Mouse (Mus musculus) hindbrain, embryonic 10.5 days (tissue): Measurements from ENCODE around the gene Ccdc6. TPM values are rescaled to one million over a fixed set of nuclear protein-coding genes. Genes with fewer than 3 reads are reported as not detected.
A peak's percentile ranks its signal among the peaks of the same experiment; 100 is the strongest.

Experiments
- DNase-seq: peaks from one replicate; pipeline ENCODE4 v3.0.0-alpha.2; 2017; ENCODE audit warnings: low spot score
- H3K27ac ChIP-seq: fragments of 300-500 bp; sonication (generic); 2 replicates; pipeline ENCODE4 v1.5.1; 2016; ENCODE audit warnings: mild to moderate bottlenecking, moderate library complexity
- H3K27me3 ChIP-seq: fragments of 300-500 bp; sonication (generic); 2 replicates; pipeline ENCODE4 v1.6.1; 2016; ENCODE audit warnings: mild to moderate bottlenecking; ENCODE audit not compliant: poor library complexity, insufficient read depth, severe bottlenecking
- H3K36me3 ChIP-seq: fragments of 300-500 bp; sonication (generic); 2 replicates; pipeline ENCODE4 v1.6.1; 2016; ENCODE audit warnings: mild to moderate bottlenecking, moderate library complexity
- H3K4me1 ChIP-seq: fragments of 300-500 bp; sonication (generic); replicated peaks from 2 replicates; pipeline ENCODE4 v1.6.1; 2016; ENCODE audit warnings: mild to moderate bottlenecking
- H3K4me3 ChIP-seq: fragments of 300-500 bp; sonication (generic); 2 replicates; pipeline ENCODE4 v1.5.1; 2016; ENCODE audit warnings: mild to moderate bottlenecking, moderate library complexity
- H3K9me3 ChIP-seq: fragments of 300-500 bp; sonication (generic); 2 replicates; pipeline ENCODE4 v1.6.1; 2016; ENCODE audit warnings: mild to moderate bottlenecking, moderate library complexity
- WGBS: fragments of 180-500 bp; shearing (Covaris S2); methylation state at CpG from one replicate; pipeline ENCODE4 v1.1.7; 2016; 5-methylcytosine and 5-hydroxymethylcytosine counted together
- polyA plus RNA-seq: library from polyadenylated mRNA; unstranded; fragments of >200 nt; fragmentation: Nextera tagmentation; extraction: Ambion mirVana; gene quantifications from 2 replicates; pipeline ENCODE4 v1.2.1, GENCODE M21; 2016

The Ccdc6 gene
- polyA plus RNA-seq, 1 experiment from 2014 or later: 14.2 TPM

DNA sequence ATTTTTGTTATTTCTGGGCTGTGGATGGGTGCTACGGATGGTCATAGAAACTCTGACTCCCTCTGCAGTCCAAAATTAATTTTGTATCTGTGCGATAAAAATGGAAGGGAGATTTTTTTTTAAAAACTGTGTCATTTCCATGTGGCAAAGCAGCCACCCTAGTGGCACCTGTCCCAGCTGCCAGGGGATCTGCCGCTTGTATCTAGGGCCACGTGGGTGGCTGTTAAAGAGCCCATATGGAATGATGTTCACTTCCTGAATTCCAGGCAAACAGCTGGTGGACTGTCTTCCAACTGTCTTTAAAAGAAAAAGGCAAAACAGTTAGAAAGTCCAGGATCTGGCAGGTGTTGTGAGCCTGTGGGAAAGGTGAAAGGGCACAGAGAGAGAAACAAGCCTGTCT is 25.6 kb upstream of the Ccdc6 start:
- H3K4me1 ChIP-seq: peaks cover 7% of the 10 kb centered on the region; the same call in 1 of the 2 replicates
- 88% methylated on average over 4 of the region's 4 CpGs for WGBS
- H3K36me3 ChIP-seq: no peaks in the 10 kb centered on the region
- DNase-seq: no peak
- no peak overlapping the region for H3K4me3 ChIP-seq
- H3K27me3 ChIP-seq: no peaks in the 10 kb centered on the region; the same call in 1 of the 2 replicates
- H3K9me3 ChIP-seq: peaks cover 6% of the 10 kb centered on the region; the same call in 1 of the 2 replicates
- no peak overlapping the region for H3K27ac ChIP-seq

DNA sequence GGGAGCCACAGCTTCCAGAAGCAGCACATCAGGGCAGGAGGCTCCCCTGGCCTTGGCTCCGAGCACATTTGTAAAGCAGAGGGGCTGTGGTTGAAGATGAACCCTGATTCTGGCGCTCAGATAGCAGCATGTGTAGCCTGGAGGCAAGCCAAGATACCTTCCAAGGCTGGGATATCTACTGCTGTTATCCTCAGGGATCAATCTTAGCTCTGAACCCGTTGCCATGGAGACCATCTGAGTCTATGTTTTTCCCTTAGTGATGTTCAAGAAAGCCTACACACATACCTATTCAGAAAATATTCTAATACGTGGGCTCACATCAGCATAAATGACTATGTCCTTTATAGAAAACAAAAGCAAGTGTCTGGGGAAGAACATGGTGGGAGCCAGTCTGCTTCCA is 19.5 kb upstream of the Ccdc6 start:
- Histone ChIP-seq H3K9me3 (no peaks in the 10 kb centered on the region), H3K4me3 (no peak overlapping the region), H3K36me3 (no peaks in the 10 kb centered on the region), H3K4me1 (0 out of 2 replicates have a peak, but pooled peaks cover 4% of the 10 kb centered on the region), H3K27me3 (no peaks in the 10 kb centered on the region), H3K27ac (no peak overlapping the region)
- no peak for DNase-seq
- WGBS: 80% methylated on average over 4 of the region's 4 CpGs

DNA sequence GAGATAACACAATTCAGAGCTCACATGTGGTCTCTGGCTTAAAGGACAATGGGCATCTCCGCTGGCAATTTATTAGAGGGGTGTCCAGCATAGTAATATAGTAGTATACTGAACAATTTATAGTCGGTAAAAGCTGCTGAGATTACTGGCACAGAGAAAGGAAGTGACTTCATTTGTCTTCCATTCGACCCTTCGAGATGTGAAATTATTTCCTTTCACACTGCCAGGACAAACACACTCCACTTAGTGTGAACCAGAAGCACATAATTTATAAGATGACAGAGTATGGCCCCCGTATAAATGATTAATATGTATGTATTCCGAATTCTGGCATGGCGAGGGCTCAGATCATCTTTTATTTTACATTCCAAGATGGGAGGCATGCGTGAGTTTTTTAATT is 16.0 kb upstream of the Ccdc6 start:
- Histone ChIP-seq H3K9me3 (no peaks in the 10 kb centered on the region), H3K4me3 (no peak overlapping the region), H3K36me3 (no peaks in the 10 kb centered on the region), H3K4me1 (peaks cover 8% of the 10 kb centered on the region; the same call in 1 of the 2 replicates), H3K27ac (no peak overlapping the region), H3K27me3 (no peaks in the 10 kb centered on the region)
- WGBS: 80% methylated on average over 8 of the region's 8 CpGs
- DNase-seq: no peak

DNA sequence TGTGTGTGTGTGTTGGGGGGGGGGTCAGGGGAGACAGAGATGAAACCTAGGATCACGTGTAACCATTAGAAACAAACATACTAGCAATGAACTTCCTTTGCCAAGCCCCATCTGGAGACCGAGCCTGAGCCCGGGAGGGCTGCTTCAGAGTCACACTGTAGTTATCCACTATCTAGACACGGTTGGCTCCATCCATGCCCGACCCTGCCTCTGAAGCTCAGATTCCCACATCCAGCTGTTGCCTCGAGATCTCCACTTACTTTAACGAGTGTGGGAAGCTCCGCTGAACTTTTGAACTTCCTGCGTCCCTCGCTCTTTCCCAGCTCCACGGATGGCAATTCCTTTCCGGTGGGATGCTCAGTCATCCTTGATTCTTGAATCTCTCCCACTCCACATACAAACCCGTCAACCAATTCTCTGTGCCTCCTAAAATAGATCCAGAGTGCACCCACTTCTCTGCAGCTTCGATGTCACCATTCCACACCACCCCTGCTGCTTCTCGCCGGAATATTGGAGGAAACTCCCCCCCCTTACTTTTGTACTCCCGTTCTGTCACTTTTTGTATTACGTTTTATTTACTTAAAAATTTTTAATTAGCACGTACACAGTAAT is 15.3 kb upstream of the Ccdc6 start:
- no peaks in the 10 kb centered on the region for H3K27me3 ChIP-seq
- H3K27ac ChIP-seq: no peak overlapping the region
- H3K36me3 ChIP-seq: no peaks in the 10 kb centered on the region
- no peak for DNase-seq
- no peaks in the 10 kb centered on the region for H3K9me3 ChIP-seq
- no peak overlapping the region for H3K4me3 ChIP-seq
- peaks cover 8% of the 10 kb centered on the region; the same call in 1 of the 2 replicates for H3K4me1 ChIP-seq
- 74% methylated on average over 19 of the region's 19 CpGs for WGBS

- DNase-seq: no peak
- Histone ChIP-seq H3K27me3 (no peaks in the 10 kb centered on the region), H3K9me3 (peaks cover 5% of the 10 kb centered on the region; the same call in 1 of the 2 replicates), H3K4me3 (no peak overlapping the region), H3K4me1 (peaks cover 8% of the 10 kb centered on the region; the same call in 1 of the 2 replicates), H3K27ac (no peak overlapping the region), H3K36me3 (no peaks in the 10 kb centered on the region)
- 85% methylated on average over 5 of the region's 5 CpGs for WGBS
These were observed 13.7 kb upstream of the Ccdc6 start for GRCm38 (mm10) chr10:70083241-70083640.

DNA sequence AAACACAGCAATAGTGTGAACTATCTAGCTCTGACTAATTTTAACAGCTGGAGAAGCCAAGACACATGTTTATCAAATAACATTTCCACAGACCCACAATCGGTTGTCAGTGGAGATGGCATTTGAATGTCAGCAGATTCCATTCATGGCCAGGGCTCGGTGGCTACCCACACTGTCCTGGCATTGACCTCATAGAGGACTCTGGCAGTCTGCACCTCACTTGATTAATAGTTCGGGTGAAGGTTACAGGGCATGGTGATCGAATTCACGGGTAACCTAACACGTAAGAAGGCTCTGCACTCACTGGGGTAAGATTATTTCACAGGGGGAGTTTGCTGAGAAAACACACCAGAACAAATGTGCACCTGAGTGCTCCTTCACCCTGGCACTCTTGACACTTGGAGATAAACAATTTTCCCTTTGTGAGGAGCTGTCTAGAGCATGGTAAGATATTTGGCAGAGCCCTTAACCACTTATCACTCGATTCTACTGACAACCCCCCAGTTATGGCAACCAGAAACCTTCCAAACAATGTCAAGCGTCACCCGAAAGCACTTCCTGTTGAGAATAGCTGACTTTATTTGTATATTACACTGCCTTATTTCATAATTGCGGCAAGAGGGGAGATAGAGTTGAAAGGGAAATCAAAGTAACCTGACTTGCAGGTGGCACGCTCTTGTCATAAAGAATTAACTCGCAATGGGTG is 11.5 kb upstream of the Ccdc6 start:
- WGBS: 87% methylated on average over 12 of the region's 12 CpGs
- Histone ChIP-seq H3K27ac (no peak overlapping the region), H3K9me3 (peaks cover 5% of the 10 kb centered on the region; the same call in 1 of the 2 replicates), H3K4me3 (no peak overlapping the region), H3K27me3 (no peaks in the 10 kb centered on the region), H3K4me1 (peaks cover 8% of the 10 kb centered on the region; the same call in 1 of the 2 replicates), H3K36me3 (no peaks in the 10 kb centered on the region)
- no peak for DNase-seq

DNA sequence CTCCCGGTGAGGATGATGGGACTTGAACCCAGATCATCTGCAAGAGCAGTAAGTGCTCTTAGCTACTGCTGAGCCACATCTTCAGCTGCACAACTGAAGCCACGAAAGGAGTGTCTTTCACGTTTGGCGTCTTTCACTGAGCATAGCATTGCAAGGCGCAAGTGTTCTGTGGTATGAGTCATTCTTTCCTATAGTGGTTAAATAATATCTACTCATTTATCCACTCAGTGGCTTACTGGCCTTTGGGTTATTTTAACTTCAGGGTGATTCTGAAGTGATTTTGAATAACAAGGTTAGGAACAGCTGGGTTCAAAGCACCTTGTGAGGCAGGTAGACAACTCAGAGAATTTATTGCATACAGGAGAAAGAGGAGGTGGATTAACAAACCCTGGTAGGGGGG is 8.1 kb upstream of the Ccdc6 start:
- H3K9me3 ChIP-seq: peaks cover 5% of the 10 kb centered on the region; the same call in 1 of the 2 replicates
- no peaks in the 10 kb centered on the region; the same call in 1 of the 2 replicates for H3K4me1 ChIP-seq
- H3K4me3 ChIP-seq: no peak overlapping the region
- no peak overlapping the region for H3K27ac ChIP-seq
- H3K36me3 ChIP-seq: no peaks in the 10 kb centered on the region
- no peaks in the 10 kb centered on the region for H3K27me3 ChIP-seq
- no peak for DNase-seq
- 91% methylated on average over 5 of the region's 5 CpGs for WGBS

GRCm38 (mm10) chr10:70091876-70092462 is 5.0 kb upstream of the Ccdc6 start:
- H3K4me1 ChIP-seq: peaks cover 29% of the 10 kb centered on the region
- H3K36me3 ChIP-seq: no peaks in the 10 kb centered on the region
- no peaks in the 10 kb centered on the region for H3K27me3 ChIP-seq
- peaks cover 5% of the 10 kb centered on the region; the same call in 1 of the 2 replicates for H3K9me3 ChIP-seq
- DNase-seq: no peak
- H3K4me3 ChIP-seq: no peak overlapping the region
- no peak overlapping the region for H3K27ac ChIP-seq
- 81% methylated on average over 4 of the region's 4 CpGs for WGBS

DNA sequence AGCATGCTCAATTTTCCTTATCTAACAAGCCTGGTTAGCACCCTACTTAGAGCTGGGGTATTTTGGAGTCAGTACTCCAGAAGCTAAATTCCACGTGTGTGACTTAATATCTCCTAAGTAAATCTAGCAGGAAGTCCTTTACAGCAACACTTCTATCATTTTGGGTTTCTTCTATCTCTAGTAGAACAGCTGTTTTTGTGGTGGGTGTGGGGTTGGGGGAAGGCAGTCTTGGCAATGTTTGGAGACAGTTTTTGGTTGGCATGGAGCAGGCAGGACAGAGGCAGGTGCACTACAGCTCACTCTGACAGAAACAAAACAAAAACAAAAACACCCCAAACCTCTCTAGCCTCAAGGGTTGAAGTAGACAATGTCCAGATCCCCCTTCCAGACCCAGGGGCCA is 3.1 kb upstream of the Ccdc6 start:
- WGBS: 63% methylated on average over 1 of the region's 1 CpGs
- DNase-seq: no peak
- peaks cover 42% of the 10 kb centered on the region for H3K4me1 ChIP-seq
- H3K36me3 ChIP-seq: no peaks in the 10 kb centered on the region
- no peaks in the 10 kb centered on the region for H3K27me3 ChIP-seq
- H3K9me3 ChIP-seq: no peaks in the 10 kb centered on the region
- H3K4me3 ChIP-seq: no peak overlapping the region
- H3K27ac ChIP-seq: no peak overlapping the region

- H3K27ac ChIP-seq: peak overlapping the region; percentile 96
- peak; percentile 70 for DNase-seq
- under 1% methylated on average over 14 of the region's 14 CpGs for WGBS
- H3K4me3 ChIP-seq: peak overlapping the region; percentile 63
- H3K4me1 ChIP-seq: peaks cover 52% of the 10 kb centered on the region
- no peaks in the 10 kb centered on the region for H3K9me3 ChIP-seq
- H3K27me3 ChIP-seq: no peaks in the 10 kb centered on the region
- H3K36me3 ChIP-seq: no peaks in the 10 kb centered on the region
These were observed 1.9 kb upstream of the Ccdc6 start for GRCm38 (mm10) chr10:70095031-70095470.

GRCm38 (mm10) chr10:70095506-70096270 is 1.2 kb upstream of the Ccdc6 start:
- Histone ChIP-seq H3K4me1 (peaks cover 52% of the 10 kb centered on the region), H3K27me3 (no peaks in the 10 kb centered on the region), H3K9me3 (no peaks in the 10 kb centered on the region), H3K4me3 (peak overlapping the region; percentile 90), H3K36me3 (peaks cover 4% of the 10 kb centered on the region), H3K27ac (peak overlapping the region; percentile 96)
- 14% methylated on average over 13 of the region's 13 CpGs for WGBS
- no peak for DNase-seq

- Histone ChIP-seq H3K4me1 (peaks cover 52% of the 10 kb centered on the region), H3K27ac (peak overlapping the region; percentile 96), H3K9me3 (peaks cover 9% of the 10 kb centered on the region), H3K27me3 (no peaks in the 10 kb centered on the region), H3K36me3 (peaks cover 21% of the 10 kb centered on the region), H3K4me3 (peak overlapping the region; percentile 90)
- DNase-seq: peak; percentile 63
- WGBS: under 1% methylated on average over 58 of the region's 58 CpGs
These were observed 475 bp downstream of the Ccdc6 start for GRCm38 (mm10) chr10:70097291-70097901.
